Mouse (Mus musculus): ENCODE results near the gene Hbq1b. TPM values are rescaled to one million over a fixed set of nuclear protein-coding genes. Genes with fewer than 3 reads are reported as not detected.
"Not testable (repeated sequence)": the region's sequence is repeated elsewhere in the genome, so short reads cannot be mapped to it uniquely, and the experiment has no call there.

The Hbq1b gene
- polyA plus RNA-seq, 1 experiment, result 2.9 TPM

DNA sequence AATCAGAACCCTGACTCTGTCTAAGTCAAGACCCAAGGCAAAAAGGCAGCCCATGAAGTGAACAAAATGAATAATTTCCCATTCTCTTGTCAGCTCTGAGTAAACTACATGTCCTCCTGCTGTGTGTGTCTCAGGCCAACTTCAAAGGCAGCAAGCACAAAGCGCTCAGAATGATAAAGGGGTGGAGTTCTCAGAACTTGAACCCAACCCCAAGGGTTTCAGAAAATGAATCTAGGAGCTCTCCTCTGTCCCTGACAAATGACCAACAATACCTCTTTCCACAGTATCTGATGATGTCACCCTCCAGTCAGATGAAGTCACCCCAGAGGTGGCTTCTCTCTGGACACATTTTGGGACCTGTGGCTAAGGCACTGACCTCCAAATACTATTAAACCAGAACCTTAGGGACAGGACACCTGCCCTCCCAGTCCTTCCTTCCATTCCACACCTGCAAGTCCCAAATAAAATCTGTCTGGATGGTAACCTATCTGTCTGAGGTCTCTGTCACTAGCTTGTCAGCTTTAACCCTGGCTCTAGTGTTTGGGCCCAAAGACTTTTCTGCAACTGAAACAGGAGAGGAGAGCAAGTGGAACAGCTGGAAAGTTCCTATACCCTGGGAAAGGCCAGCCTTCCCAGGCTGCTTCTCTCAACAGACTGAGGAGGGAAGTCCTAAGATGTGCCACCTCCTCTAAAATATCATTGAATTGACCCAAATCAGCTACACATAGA, 5.2 kb upstream of the Hbq1b start:
- no peak for TF ChIP-seq GATA1 (IDR thresholded peaks at IDR 0.05; ENCODE audit: borderline replicate concordance, low read length)
- no peak for TF ChIP-seq FLI1 (IDR thresholded peaks at IDR 0.05; ENCODE audit: low read length)
- H3K4me3 ChIP-seq (replicated peaks), result no peak overlapping the region
- H3K36me3 ChIP-seq (replicated peaks; ENCODE audit: low read length), result no peaks in the 10 kb centered on the region
- peaks cover 57% of the 10 kb centered on the region for H3K27me3 ChIP-seq (replicated peaks)
- 0 out of 2 replicates have a peak, but pooled peaks cover 1% of the 10 kb centered on the region for H3K9me3 ChIP-seq
- H3K4me1 ChIP-seq, result peaks cover 4% of the 10 kb centered on the region

DNA sequence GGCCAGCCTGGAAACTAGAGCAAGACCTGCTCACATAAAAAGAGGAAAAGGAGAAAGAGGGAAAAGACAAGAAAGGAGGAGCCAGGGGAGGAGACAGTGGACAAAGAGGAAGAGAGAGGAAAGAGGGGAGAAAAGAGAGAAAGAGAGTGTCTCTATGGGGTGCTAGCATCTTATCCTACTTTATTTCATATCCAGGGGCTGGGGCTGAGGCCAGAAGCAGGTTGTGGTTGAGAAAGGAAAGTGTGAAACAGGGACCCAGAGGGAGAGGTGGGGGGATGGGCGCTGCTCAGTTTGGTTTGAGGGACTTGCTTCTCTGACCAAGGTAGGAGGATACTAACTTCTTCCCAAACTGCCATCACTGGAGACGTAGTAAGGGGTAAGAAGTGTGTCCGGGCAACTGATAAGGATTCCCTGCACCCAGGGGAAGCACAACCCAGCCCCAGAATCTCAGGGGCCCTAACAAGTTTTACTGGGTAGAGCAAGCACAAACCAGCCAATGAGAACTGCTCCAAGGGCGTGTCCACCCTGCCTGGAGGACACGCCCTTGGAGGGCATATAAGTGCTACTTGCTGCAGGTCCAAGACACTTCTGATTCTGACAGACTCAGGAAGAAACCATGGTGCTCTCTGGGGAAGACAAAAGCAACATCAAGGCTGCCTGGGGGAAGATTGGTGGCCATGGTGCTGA, 3.5 kb upstream of the Hbq1b start, which contains the start of gene Hba-a1:
Gene Hba-a1 (plus strand): TSS at position 421 of the 687 bp plus-strand sequence.
- H3K36me3 ChIP-seq (replicated peaks; ENCODE audit: low read length); H3K9me3 ChIP-seq; H3K4me3 ChIP-seq (replicated peaks): not testable (repeated sequence)
- H3K27me3 ChIP-seq (replicated peaks), result peaks cover 48% of the 10 kb centered on the region
- peaks cover 14% of the 10 kb centered on the region for H3K4me1 ChIP-seq

DNA sequence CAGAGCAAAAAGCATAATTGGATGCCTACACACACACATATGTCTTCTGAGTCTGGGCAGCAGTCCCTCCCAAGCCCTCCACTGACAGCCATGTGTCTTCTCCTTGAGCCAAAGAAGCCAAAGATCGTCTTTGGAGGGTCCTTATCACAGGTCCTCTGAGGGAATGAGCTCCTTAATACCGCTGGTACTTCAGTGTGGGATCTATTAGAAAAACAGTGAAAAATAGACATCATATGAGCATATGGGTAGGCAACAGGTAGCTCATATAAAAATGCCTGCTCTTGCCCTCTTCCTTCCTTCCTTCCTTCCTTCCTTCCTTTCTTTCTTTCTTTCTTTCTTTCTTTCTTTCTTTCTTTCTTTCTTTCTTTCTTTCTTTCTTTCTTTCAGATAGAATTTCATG, 2.2 kb upstream of the Hbq1b start:
- peaks cover 19% of the 10 kb centered on the region for H3K4me1 ChIP-seq
- H3K27me3 ChIP-seq (replicated peaks), result peaks cover 43% of the 10 kb centered on the region
- H3K36me3 ChIP-seq (replicated peaks; ENCODE audit: low read length); H3K9me3 ChIP-seq: not testable (repeated sequence)
- peak overlapping the region; percentile 33 for H3K4me3 ChIP-seq (replicated peaks)

DNA sequence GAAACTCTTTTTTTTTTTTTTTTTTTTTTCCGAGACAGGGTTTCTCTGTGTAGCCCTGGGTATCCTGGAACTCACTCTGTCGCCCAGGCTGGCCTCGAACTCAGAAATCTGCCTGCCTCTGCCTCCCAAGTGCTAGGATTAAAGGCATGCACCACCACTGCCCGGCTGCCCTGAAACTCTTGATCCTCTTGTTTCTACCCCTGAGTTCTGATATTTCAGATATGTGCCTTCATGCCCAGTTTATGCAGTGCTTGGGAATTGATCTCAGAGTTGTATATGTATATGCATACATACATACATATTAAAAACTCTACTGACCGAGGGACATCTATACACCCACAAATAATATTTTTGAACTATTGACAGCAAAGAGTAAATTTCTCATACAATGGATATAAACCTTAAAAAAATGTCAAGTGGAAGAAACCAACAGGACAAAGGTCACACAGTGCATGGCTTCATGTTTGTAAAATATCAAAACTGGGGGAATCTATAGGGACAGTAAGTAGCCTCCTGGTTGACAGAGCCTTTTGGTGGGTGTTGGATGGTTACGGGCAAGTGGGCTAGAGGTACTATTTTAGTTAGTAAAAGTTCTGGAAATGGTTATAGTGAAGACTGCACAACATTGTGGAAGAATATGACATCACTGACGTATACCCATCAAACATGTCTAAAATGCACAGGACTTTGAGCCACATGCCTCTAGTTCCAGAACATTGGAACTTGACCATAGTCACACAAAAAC, 1.6 kb upstream of the Hbq1b start:
- H3K4me1 ChIP-seq, result peaks cover 19% of the 10 kb centered on the region
- H3K36me3 ChIP-seq (replicated peaks; ENCODE audit: low read length), result no peaks in the 10 kb centered on the region
- TF ChIP-seq GATA1 (IDR thresholded peaks at IDR 0.05; ENCODE audit: borderline replicate concordance, low read length), result no peak
- peaks cover 43% of the 10 kb centered on the region for H3K27me3 ChIP-seq (replicated peaks)
- no peaks in the 10 kb centered on the region for H3K9me3 ChIP-seq
- H3K4me3 ChIP-seq (replicated peaks), result no peak overlapping the region

DNA sequence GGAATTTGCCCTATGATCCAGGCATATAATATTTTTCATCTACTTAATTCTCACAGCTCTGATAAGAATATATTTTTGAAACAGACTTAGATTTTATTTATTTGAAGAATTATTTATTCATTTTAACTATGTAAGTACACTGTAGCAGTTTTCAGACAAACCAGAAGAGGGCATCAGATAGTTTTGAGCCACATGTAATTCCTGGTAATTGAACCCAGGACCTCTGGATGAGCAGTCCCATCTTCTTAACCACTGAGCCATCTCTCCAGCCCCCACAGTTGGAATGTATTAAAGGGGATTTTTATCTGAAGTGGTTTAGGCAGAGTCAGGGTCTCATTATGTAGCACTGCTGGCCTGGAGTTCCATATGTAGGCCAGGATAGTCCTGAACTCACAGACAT, 878 bp upstream of the Hbq1b start:
- Histone ChIP-seq H3K4me1 (peaks cover 19% of the 10 kb centered on the region), H3K27me3 (replicated peaks) (peaks cover 38% of the 10 kb centered on the region)
- H3K4me3 ChIP-seq (replicated peaks); H3K36me3 ChIP-seq (replicated peaks; ENCODE audit: low read length); H3K9me3 ChIP-seq: not testable (repeated sequence)

DNA sequence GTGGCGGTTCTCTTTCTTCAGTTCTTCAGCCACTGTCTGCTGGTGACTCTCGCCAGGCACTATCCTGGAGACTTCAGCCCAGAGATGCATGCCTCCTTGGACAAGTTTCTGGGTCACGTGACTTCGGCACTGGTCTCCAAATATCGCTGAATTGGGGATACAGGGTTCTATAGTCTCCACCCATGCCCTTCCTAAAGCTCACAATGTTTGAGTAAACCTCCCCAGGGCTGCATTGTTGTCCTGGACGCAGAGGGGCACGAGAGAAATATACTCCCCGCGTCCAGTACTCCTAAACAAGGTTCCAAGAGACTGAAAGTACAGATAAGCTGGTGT, 694 bp downstream of the Hbq1b start:
- Histone ChIP-seq H3K4me3 (replicated peaks) (peak overlapping the region; percentile 85), H3K4me1 (peaks cover 23% of the 10 kb centered on the region)

DNA sequence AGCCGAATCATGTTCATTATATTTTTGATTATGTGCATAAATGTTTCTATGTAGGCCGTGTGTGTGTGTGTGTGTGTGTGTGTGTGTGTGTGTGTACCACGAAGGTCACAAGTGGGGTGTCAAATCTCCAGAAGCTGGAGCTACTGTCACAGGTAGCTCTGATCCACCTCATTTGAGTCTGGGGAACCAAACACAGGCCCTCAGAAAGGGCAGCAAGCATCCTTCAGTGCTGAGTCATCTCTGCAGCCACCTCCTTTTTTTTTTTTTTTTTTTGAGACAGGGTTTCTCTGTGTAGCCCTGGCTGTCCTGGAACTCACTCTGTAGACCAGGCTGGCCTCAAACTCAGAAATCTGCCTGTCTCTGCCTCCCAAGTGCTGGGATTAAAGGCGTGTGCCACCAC, 6.1 kb downstream of the Hbq1b start:
- Histone ChIP-seq H3K27me3 (replicated peaks) (peaks cover 41% of the 10 kb centered on the region), H3K4me1 (peaks cover 24% of the 10 kb centered on the region)
- not testable (repeated sequence) for H3K9me3 ChIP-seq; H3K36me3 ChIP-seq (replicated peaks; ENCODE audit: low read length); H3K4me3 ChIP-seq (replicated peaks)

More for the DNA sequence above, 694 bp downstream of the Hbq1b start:
- no peaks in the 10 kb centered on the region for H3K36me3 ChIP-seq (replicated peaks; ENCODE audit: low read length)
- peaks cover 35% of the 10 kb centered on the region for H3K27me3 ChIP-seq (replicated peaks)
- no peaks in the 10 kb centered on the region for H3K9me3 ChIP-seq
- TF ChIP-seq FLI1 (IDR thresholded peaks at IDR 0.05; ENCODE audit: low read length) (no peak), GATA1 (IDR thresholded peaks at IDR 0.05; ENCODE audit: borderline replicate concordance, low read length) (no peak)

DNA sequence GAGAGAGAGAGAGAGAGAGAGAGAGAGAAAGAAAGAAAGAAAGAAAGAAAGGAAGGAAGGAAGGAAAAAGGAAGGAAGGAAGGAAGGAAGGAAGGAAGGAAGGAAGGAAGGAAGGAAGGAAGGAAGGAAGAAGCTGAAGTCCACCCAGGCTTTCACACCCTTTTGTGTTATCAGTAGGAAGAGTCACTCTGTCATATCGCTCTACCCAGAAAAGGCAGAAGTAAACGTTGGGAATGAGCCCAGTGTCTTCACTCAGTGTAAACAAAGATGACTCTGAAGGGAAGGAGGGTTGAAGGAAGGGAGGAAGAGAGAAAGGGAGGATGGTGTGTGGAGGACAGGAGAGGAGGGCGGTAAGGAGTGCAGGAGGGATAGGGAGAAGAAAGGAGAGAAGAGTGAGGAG, 6.7 kb downstream of the Hbq1b start:
- peaks cover 37% of the 10 kb centered on the region for H3K27me3 ChIP-seq (replicated peaks)
- not testable (repeated sequence) for H3K36me3 ChIP-seq (replicated peaks; ENCODE audit: low read length); H3K9me3 ChIP-seq; H3K4me3 ChIP-seq (replicated peaks)
- H3K4me1 ChIP-seq, result peaks cover 23% of the 10 kb centered on the region

DNA sequence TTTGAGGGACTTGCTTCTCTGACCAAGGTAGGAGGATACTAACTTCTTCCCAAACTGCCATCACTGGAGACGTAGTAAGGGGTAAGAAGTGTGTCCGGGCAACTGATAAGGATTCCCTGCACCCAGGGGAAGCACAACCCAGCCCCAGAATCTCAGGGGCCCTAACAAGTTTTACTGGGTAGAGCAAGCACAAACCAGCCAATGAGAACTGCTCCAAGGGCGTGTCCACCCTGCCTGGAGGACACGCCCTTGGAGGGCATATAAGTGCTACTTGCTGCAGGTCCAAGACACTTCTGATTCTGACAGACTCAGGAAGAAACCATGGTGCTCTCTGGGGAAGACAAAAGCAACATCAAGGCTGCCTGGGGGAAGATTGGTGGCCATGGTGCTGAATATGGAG, 9.4 kb downstream of the Hbq1b start, which contains the start of gene Hba-a2:
Gene Hba-a2 (plus strand): TSS at position 287 of the 400 bp plus-strand sequence.
- peaks cover 19% of the 10 kb centered on the region for H3K4me1 ChIP-seq
- H3K4me3 ChIP-seq (replicated peaks), result not testable (repeated sequence)

DNA sequence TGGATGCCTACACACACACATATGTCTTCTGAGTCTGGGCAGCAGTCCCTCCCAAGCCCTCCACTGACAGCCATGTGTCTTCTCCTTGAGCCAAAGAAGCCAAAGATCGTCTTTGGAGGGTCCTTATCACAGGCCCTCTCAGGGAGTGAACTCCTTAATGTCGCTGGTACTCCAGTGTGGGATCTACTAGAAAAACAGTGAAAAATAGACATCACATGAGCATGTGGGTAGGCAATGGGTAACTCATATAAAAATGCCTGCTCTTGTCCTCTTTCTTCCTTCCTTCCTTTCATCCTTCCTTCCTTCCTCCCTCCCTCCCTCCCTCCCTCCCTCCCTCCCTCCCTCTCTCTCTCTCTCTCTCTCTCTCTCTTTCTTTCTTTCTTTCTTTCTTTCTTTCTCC, 10.7 kb downstream of the Hbq1b start:
- not testable (repeated sequence) for H3K36me3 ChIP-seq (replicated peaks; ENCODE audit: low read length); H3K4me3 ChIP-seq (replicated peaks); H3K9me3 ChIP-seq
- Histone ChIP-seq H3K4me1 (peaks cover 15% of the 10 kb centered on the region), H3K27me3 (replicated peaks) (peaks cover 37% of the 10 kb centered on the region)

More for the DNA sequence above, 9.4 kb downstream of the Hbq1b start, which contains the start of gene Hba-a2:
- not testable (repeated sequence) for H3K36me3 ChIP-seq (replicated peaks; ENCODE audit: low read length); H3K9me3 ChIP-seq
- H3K27me3 ChIP-seq (replicated peaks), result peaks cover 31% of the 10 kb centered on the region
